Mouse (Mus musculus) splenic B cell, adult 2 months (primary cell): ENCODE measurements at regions not wholly inside any gene's neighbourhood (a gene's known extent, or its start where the extent isn't known, plus 50 kb on each side); places are given as distances from the start of the nearest gene placed in this dataset.

ENCODE experiments used
- DNase-seq: peaks from one replicate; pipeline ENCODE4 v3.0.0-alpha.2; 2011; ENCODE audit warnings: low read depth, low spot score
- H3K27me3 ChIP-seq: 2 replicates; pipeline ENCODE4 v1.6.1; 2012; ENCODE audit warnings: mild to moderate bottlenecking, low read length, moderate library complexity, mixed read lengths; ENCODE audit not compliant: control insufficient read depth, poor library complexity, insufficient read depth, severe bottlenecking
- H3K36me3 ChIP-seq: 2 replicates; pipeline ENCODE4 v1.6.1; 2012; ENCODE audit warnings: mild to moderate bottlenecking, low read length, moderate library complexity, mixed read lengths; ENCODE audit not compliant: control insufficient read depth, poor library complexity, insufficient read depth, severe bottlenecking

DNA sequence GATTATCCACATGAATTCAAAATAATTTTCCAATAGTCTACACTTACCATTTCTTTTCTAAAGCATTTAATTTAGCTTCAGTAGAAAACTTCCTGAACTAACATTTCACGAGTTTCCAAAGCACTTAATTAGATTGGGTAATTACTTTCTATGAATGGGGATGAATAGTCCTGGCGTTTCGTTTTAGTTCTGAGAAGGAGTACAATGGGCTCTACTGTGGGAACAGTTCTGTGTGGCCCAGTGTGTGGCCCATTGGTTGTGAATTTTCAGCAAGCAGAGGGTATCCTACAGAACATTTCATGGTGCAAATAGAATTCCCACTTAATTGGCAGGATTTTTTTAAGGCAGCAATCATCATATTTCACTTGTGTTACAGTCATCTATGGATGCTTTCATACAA is 95.5 kb downstream of the 1700017N19Rik start:
- Histone ChIP-seq H3K36me3 (no peaks in the 10 kb centered on the region), H3K27me3 (no peaks in the 10 kb centered on the region)
- no peak for DNase-seq

DNA sequence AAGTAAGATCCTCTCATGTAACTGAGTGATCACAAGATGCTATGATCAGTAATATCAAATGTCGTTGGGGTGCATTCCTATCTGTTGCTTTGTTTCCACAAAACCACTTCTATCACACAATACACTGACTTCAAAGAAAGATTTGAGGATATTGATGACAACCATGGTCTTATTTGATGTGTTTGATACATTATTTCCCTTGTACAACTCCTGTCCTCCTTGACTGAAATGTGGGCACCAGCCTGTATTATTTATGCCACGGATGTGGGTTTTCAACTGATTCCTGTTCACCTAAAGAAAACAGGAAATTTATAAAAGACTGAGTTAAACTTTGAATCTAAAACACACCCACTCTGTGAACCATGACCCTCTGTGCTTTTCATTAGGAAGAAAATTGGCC is 105.7 kb downstream of the 1700017N19Rik start:
- DNase-seq = no peak
- H3K27me3 ChIP-seq = no peaks in the 10 kb centered on the region
- H3K36me3 ChIP-seq = no peaks in the 10 kb centered on the region

DNA sequence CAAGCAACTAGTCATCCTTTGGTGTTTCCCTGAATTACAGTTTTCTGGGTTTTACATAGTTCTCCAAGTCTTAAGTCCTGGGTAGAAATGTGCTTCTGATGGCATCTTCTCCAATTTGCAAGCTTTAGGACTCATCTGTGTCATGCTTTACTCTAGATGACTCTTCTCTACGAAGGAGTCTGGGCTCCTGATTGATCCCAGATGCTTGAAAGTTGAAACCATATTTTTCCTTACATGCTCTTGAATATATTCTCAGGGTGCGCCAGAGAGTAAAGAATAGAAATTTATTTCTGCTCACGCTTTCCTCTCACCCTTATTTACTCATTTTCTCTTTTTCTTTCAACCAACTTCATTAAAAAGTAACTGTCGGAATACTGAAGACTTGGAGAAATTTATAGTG is 108.9 kb downstream of the 1700017N19Rik start:
- H3K27me3 ChIP-seq = no peaks in the 10 kb centered on the region
- DNase-seq = no peak
- H3K36me3 ChIP-seq = no peaks in the 10 kb centered on the region

DNA sequence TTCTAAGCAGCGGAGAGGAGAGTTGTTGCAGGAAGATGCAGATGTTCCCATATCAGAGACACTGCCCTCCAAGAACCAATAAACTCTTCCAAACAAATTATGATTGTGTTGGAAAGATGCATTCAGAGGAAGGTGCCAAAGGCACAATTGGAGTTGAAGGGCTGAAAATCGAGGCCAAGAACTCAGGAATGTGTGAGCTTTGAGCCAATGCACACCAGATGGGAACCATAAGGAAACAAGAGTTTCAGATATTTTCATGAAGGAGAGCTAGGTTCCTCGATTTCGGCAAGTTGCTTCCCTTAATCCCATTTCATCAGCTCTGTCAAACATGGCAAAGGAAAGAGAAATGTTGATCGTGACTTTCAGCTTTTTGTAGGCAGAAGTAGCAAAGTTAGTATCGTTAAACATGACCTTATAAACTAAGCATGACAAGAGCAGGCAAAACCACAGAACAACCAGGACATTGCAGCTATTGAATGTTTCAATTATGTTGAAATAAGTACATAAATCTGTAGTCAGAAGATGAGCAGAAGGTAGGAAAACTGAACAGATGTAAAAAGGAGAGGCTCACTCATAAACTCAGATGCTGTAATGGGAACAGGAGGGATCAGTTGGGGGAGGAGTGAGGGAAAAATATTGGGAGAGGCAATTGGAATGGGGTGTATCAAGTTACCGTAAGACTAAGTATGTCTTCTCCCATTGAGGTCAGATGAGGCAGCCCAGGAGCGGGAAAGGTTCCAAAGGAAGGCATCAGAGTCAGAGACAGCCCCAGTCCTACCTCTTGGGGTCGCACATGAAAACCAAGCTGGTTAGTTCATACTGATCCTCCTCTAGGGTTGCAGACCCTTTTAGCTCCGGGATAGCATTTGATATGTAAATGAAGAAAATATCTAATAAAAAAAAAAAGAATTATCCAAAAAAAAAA is 110.3 kb downstream of the 1700017N19Rik start:
- no peak for DNase-seq
- no peaks in the 10 kb centered on the region for H3K36me3 ChIP-seq
- H3K27me3 ChIP-seq = no peaks in the 10 kb centered on the region

DNA sequence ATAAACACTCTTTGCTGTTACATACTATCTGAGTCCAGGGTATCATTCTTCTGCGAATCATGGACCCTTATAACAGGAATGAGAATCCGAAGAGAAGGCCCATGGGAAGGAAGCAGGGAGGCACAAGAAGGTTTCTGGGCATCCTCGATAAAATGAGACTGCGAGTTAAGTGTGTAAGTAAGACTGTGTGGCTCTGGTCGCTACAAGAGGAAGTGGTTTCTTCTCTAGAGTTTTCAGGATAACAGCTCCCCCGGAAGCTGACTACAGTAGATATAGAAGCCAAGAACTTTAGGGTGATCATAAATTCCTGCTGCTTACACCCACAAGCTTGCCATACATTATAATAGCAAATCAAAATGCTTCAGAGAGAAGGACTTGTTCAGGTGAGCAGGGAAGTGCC is 111.7 kb downstream of the 1700017N19Rik start:
- Histone ChIP-seq H3K27me3 (no peaks in the 10 kb centered on the region), H3K36me3 (no peaks in the 10 kb centered on the region)
- no peak for DNase-seq

DNA sequence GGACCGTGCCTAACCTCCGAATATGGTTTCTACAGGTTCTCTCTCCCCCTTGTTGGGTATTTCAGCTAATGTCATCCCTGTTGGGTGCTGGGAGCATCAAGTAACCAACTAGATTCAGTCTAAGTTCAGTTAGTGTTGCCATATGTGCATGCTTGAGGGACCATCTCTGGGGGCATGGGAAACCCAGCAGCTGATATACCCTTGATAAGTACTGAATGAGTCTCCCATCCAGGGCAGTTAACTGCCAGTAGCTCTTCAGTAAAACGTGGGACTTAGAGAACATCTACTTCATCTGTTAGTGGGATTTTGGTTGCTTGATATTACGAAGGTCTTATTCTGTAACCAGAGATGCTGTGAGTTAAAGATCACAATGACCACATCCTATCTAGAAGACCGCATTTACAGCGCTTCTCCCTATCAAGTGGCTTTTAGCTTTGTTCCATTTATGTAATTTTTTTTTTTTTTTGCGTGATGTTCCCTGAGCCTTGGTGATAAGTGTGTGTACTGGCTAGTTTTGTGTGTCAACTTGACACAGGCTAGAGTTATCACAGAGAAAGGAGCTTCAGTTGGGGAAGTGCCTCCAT is 125.9 kb downstream of the 1700017N19Rik start:
- no peak for DNase-seq
- no peaks in the 10 kb centered on the region for H3K36me3 ChIP-seq
- H3K27me3 ChIP-seq = no peaks in the 10 kb centered on the region

DNA sequence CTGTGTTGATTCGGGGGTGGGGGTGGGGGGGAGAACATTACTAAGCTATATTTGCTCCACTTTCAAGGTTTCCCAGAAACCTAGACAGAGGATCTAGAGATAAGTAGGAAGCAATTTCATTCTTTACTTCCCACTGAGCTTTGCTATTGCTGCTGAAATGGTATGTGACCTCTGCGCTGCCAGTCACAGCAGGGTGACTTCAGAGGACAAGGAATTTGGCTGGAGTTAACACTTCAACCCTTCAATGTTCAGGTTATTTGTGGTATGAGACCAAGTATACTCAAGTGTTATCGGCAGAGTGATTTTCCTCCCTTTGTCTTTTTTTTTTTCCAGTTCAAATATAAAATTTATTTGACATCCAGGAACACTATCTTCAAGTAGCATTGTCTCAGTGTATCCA is 128.3 kb downstream of the 1700017N19Rik start:
- no peaks in the 10 kb centered on the region for H3K27me3 ChIP-seq
- no peak for DNase-seq
- no peaks in the 10 kb centered on the region for H3K36me3 ChIP-seq

DNA sequence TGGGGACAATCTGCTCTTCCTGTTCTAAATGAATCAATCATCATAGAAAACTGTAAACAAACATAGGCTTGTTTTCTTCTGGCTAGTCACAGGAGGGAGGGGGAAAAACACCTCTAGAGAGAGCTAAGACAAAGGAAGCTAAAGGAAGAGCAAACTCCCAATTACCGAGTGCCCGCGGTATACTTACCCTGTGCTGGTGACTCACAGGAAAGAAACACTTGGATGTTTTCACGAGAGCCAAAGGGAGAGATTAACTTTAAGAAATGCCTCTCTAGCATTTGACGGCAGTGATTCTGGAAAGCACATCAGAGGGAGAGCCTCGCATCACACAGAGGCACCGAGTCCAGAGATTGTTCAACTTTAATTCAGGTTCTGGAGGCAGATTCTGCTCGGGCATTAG is 151.0 kb downstream of the 1700017N19Rik start:
- no peak for DNase-seq
- H3K27me3 ChIP-seq = no peaks in the 10 kb centered on the region
- no peaks in the 10 kb centered on the region for H3K36me3 ChIP-seq

DNA sequence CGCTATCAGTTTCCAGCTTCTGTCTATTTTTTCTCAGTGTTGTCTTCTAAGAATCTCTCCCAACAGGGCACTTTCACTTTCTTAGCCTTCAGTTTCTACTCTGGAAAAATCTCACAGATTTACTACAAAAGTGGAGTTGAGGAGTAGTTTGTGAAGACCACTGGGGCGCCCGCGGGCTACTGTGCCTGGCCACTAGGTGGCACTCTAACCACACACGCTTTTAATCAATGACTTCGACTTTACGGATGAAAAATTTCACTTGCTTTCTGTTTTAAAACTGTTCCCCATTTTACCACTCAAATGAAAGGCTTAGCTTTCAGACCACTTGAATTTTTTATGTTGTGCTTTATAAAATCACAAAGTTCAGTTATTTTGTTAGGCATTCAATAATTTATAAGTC is 151.8 kb downstream of the 1700017N19Rik start:
- Histone ChIP-seq H3K36me3 (no peaks in the 10 kb centered on the region), H3K27me3 (no peaks in the 10 kb centered on the region)
- peak; percentile 62 for DNase-seq

DNA sequence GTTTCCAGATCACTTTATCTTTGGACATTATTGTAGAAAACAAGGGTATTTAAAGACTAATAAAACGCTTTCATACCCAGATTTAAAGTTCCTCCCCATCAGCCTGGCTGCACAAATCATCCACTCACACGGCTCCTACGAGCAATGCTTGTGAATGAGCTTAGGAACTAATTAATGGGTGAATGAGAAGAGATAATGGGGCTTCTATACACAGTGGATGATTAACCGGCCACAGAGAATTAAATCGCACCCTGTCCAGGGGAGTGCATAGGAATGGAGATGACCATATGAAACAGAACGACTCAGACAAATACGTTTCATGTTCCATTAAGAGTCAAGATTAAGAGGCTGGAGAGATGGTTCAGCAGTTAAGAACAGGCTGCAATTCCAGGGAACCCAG is 155.9 kb downstream of the 1700017N19Rik start:
- DNase-seq = no peak
- Histone ChIP-seq H3K36me3 (no peaks in the 10 kb centered on the region), H3K27me3 (no peaks in the 10 kb centered on the region)

DNA sequence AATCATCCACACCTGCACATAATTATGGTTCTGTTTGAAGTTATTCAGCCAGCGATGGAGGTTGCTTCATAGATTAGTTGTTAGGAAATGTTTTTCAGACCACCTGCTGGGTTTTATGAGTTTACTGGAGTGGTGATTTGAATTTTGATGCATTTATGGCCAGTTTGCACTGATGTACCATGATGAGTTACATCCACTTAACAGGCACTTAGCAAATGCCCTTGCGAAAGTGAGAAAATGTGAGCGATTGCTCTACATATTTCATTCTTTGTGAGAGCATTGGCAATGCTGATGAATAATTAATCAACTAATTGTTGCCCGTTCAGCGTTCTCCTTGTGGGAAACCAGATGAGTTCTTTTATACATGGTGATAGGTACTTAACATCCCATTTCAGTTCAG is 164.7 kb downstream of the 1700017N19Rik start:
- DNase-seq = no peak
- Histone ChIP-seq H3K36me3 (no peaks in the 10 kb centered on the region), H3K27me3 (no peaks in the 10 kb centered on the region)

DNA sequence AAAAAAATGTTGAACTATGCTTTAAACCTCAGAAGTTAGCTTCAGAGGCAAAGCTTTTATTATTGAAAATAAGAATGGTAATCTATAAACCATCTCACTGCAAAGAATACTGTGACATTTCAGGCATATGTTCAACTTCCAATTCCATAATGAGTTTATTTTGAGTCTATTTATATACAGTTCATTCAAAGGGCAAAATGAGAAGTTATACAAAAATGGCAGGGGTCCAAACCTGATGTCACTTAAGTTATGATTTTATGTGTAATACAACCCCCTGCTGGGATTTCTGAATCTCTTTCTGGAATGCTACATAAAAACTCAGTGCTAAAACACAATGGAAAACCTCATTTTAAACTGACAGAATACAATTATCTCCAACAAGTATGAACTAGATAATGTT is 184.0 kb downstream of the 1700017N19Rik start:
- no peaks in the 10 kb centered on the region for H3K36me3 ChIP-seq
- no peak for DNase-seq
- no peaks in the 10 kb centered on the region for H3K27me3 ChIP-seq

DNA sequence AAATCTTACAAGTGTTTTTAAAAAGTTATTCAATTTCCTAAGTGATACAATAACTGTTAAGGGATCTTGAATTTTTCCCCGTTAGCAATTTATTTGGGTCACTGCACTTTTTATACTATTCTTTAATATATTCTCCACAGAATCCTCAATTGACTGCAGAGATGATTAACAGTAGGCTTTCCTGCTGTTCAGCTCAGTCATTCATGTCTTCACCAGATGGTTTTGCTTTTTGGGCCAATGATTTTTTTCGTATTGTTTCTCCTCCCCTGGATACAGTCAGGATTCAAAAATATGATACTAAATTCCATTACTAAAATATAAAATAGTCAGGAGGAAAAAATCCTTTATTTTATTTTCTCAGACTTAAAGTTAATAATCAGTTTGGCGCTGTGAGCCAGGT is 201.9 kb downstream of the 1700017N19Rik start:
- DNase-seq = no peak
- Histone ChIP-seq H3K36me3 (no peaks in the 10 kb centered on the region), H3K27me3 (no peaks in the 10 kb centered on the region)

DNA sequence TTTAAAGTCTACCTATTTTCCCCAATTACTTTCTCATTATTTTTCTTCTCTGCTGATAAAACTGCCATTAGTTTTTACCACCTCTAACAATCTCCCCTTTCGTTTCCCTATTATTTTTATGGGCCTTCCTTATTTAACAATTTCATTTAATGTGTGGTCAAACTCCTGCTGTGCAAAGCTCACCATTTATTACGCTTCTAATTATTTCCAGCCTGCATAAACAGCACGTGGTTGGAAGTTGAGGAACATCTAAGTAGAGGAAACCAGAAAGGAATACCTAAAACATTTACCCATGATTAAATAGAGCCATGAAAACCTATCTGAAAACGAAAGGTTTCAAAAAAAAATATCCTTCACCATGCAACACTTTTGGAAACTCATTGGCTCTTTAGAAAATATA is 202.3 kb downstream of the 1700017N19Rik start:
- no peaks in the 10 kb centered on the region for H3K27me3 ChIP-seq
- no peaks in the 10 kb centered on the region for H3K36me3 ChIP-seq
- DNase-seq = no peak

DNA sequence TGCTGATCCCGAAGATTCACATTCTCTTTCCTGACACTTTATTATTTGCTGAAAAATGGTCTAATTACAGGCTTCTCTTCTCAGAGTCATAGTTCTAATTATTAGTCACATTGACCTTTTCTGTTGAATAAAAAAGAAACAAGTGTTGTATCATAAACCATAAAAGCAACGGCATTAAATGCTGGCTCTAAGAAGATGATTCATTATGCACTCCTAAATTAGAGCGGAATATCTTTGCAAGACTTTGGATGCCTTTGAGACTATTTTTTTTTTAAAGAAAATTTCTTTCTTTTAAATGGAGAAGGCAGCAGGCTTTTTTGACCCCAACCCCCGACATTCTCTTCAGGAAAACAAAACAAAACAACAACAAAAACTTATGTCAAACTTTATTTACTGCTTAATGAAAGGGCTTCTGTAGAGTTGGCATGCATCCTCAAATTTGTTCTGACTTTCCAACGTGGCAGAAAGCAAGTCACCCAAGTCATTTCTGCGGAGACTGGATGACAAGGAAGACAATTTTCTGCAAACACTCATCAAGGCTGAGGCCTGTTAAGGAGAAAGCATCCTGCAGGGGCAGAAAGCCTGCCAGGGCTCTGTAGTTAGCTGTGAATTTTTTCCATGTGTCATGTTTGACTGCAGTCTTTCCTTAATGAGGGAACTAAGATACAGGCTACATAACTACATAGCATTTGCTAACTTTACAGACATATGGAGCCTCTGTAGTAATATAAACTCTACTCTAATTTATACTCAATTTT is 205.1 kb downstream of the 1700017N19Rik start:
- H3K27me3 ChIP-seq = no peaks in the 10 kb centered on the region

More for the DNA sequence above, 205.1 kb downstream of the 1700017N19Rik start:
- DNase-seq = no peak
- H3K36me3 ChIP-seq = no peaks in the 10 kb centered on the region
